Mouse (Mus musculus) myocyte (in vitro differentiated cells): ENCODE results near the gene Usp5. TPM values are rescaled to one million over a fixed set of nuclear protein-coding genes. Genes with fewer than 3 reads are reported as not detected.
"Not testable (repeated sequence)": the region's sequence is repeated elsewhere in the genome, so short reads cannot be mapped to it uniquely, and the experiment has no call there.

Experiments used
- H3K27me3 ChIP-seq: one replicate; pipeline ENCODE4 v1.6.1; 2011; ENCODE audit not compliant: control insufficient read depth, insufficient read depth, insufficient read length
- H3K36me3 ChIP-seq: one replicate; pipeline ENCODE4 v1.6.1; 2011; ENCODE audit not compliant: control insufficient read depth, insufficient read depth
- H3K4me2 ChIP-seq: one replicate; pipeline ENCODE4 v1.6.1; 2011; ENCODE audit warnings: low read depth, control low read depth
- H3K4me3 ChIP-seq: one replicate; pipeline ENCODE4 v1.5.1; 2011; ENCODE audit warnings: mild to moderate bottlenecking, control low read depth, moderate library complexity
- H3K79me2 ChIP-seq: one replicate; pipeline ENCODE4 v1.6.1; 2011; ENCODE audit not compliant: control insufficient read depth, insufficient read depth
- H3ac ChIP-seq: one replicate; pipeline ENCODE4 v1.6.1; 2011; ENCODE audit not compliant: control insufficient read depth, insufficient read length
- CEBPB ChIP-seq: IDR thresholded peaks from 2 replicates; pipeline ENCODE4 v1.6.1; 2011; ENCODE audit warnings: mild to moderate bottlenecking, moderate library complexity; ENCODE audit not compliant: poor library complexity, insufficient read depth, severe bottlenecking
- E2F4 ChIP-seq: IDR thresholded peaks from one replicate; pipeline ENCODE4 v1.6.1; 2011; ENCODE audit warnings: mild to moderate bottlenecking, control low read depth, moderate library complexity; ENCODE audit not compliant: insufficient read depth
- MAX ChIP-seq: IDR thresholded peaks from one replicate; pipeline ENCODE4 v1.6.1; 2011; ENCODE audit warnings: low read depth, mild to moderate bottlenecking, control low read depth
- MYOD1 ChIP-seq, 3 experiments: IDR thresholded peaks; one replicate each; pipeline ENCODE4 v1.6.1; 2011; ENCODE audit warnings: control low read depth in 2 of 3, low read depth in 2 of 3, mild to moderate bottlenecking in 2 of 3, moderate library complexity in 1 of 3; ENCODE audit not compliant: insufficient read length in 2 of 3, control insufficient read depth in 1 of 3
- MYOG ChIP-seq, 3 experiments: IDR thresholded peaks; one replicate each; pipeline ENCODE4 v1.6.1; 2011; ENCODE audit warnings: control low read depth in 2 of 3, low read depth in 2 of 3, mild to moderate bottlenecking in 2 of 3; ENCODE audit not compliant: insufficient read length in 2 of 3, control insufficient read depth in 1 of 3, insufficient read depth in 1 of 3
- POLR2A ChIP-seq: IDR thresholded peaks from one replicate; pipeline ENCODE4 v1.6.1; 2011; ENCODE audit warnings: low read depth, mild to moderate bottlenecking, control low read depth, moderate library complexity; ENCODE audit not compliant: insufficient read length
- POLR2AphosphoS2 ChIP-seq: IDR thresholded peaks from one replicate; pipeline ENCODE4 v1.6.1; 2011; ENCODE audit warnings: low read depth, control low read depth; ENCODE audit not compliant: insufficient read length
- REST ChIP-seq: IDR thresholded peaks from one replicate; pipeline ENCODE4 v1.6.1; 2011; ENCODE audit warnings: mild to moderate bottlenecking, control low read depth, moderate library complexity; ENCODE audit not compliant: insufficient read depth, insufficient read length
- SRF ChIP-seq: IDR thresholded peaks from one replicate; pipeline ENCODE4 v1.6.1; 2011; ENCODE audit warnings: low read depth; ENCODE audit not compliant: control insufficient read depth, insufficient read length
- TCF12 ChIP-seq: IDR thresholded peaks from one replicate; pipeline ENCODE4 v1.6.1; 2011; ENCODE audit warnings: mild to moderate bottlenecking, control low read depth; ENCODE audit not compliant: poor library complexity, insufficient read depth, severe bottlenecking
- TCF3 ChIP-seq: IDR thresholded peaks from one replicate; pipeline ENCODE4 v1.6.1; 2011; ENCODE audit warnings: low read depth, control low read depth; ENCODE audit not compliant: insufficient read length
- USF1 ChIP-seq: IDR thresholded peaks from one replicate; pipeline ENCODE4 v1.6.1; 2011; ENCODE audit warnings: low read depth, mild to moderate bottlenecking, control low read depth, moderate library complexity
- polyA plus RNA-seq: library from polyadenylated mRNA; unstranded; fragments of >200 nt; fragmentation: generic; extraction: Trizol; gene quantifications from one replicate; pipeline ENCODE4 v1.2.1, GENCODE M21; 2012; ENCODE audit warnings: missing spikeins

The Usp5 gene
- polyA plus RNA-seq, 1 experiment: 123 TPM

GRCm38 (mm10) chr6:124836411-124836810 is 7.1 kb upstream of the Usp5 start:
- Histone ChIP-seq H3K79me2 (no peaks in the 10 kb centered on the region), H3K4me3 (no peak overlapping the region), H3K4me2 (no peak overlapping the region), H3K36me3 (no peaks in the 10 kb centered on the region), H3K27me3 (peaks cover 5% of the 10 kb centered on the region), H3ac (no peak overlapping the region)
- TF ChIP-seq CEBPB: no peak
- TF ChIP-seq TCF3: no peak
- TF ChIP-seq E2F4: no peak
- no peak for TF ChIP-seq MYOD1 (IDR thresholded peaks at IDR 0.05; ENCODE audit: control insufficient read depth in 1 of 3, insufficient read length in 2 of 3, low read depth in 2 of 3)

GRCm38 (mm10) chr6:124835531-124835930 is 6.2 kb upstream of the Usp5 start:
- H3K4me2 ChIP-seq: no peak overlapping the region
- H3K79me2 ChIP-seq: peaks cover 6% of the 10 kb centered on the region
- H3K4me3 ChIP-seq: no peak overlapping the region
- no peaks in the 10 kb centered on the region for H3K36me3 ChIP-seq
- H3K27me3 ChIP-seq: peaks cover 5% of the 10 kb centered on the region
- no peak overlapping the region for H3ac ChIP-seq
- TF ChIP-seq CEBPB (no peak), MYOD1 (IDR thresholded peaks at IDR 0.05; ENCODE audit: control insufficient read depth in 1 of 3, insufficient read length in 2 of 3, low read depth in 2 of 3) (no peak), TCF3 (no peak), POLR2AphosphoS2 (no peak), MAX (no peak), TCF12 (no peak), USF1 (no peak), REST (no peak), MYOG (IDR thresholded peaks at IDR 0.05; ENCODE audit: control insufficient read depth in 1 of 3, insufficient read depth in 1 of 3, insufficient read length in 2 of 3, low read depth in 2 of 3) (no peak)

GRCm38 (mm10) chr6:124834512-124835081 is 5.3 kb upstream of the Usp5 start:
- H3K4me3 ChIP-seq: no peak overlapping the region
- peaks cover 11% of the 10 kb centered on the region for H3K79me2 ChIP-seq
- H3ac ChIP-seq: no peak overlapping the region
- TF ChIP-seq E2F4: no peak
- TF ChIP-seq CEBPB: no peak
- TF ChIP-seq TCF3: no peak
- no peak for TF ChIP-seq POLR2AphosphoS2
- no peak for TF ChIP-seq MYOG (IDR thresholded peaks at IDR 0.05; ENCODE audit: control insufficient read depth in 1 of 3, insufficient read depth in 1 of 3, insufficient read length in 2 of 3, low read depth in 2 of 3)
- TF ChIP-seq USF1: no peak
- no peak for TF ChIP-seq REST
- TF ChIP-seq MYOD1 (IDR thresholded peaks at IDR 0.05; ENCODE audit: control insufficient read depth in 1 of 3, insufficient read length in 2 of 3, low read depth in 2 of 3): no peak
- no peak for TF ChIP-seq SRF
- no peak for TF ChIP-seq TCF12
- TF ChIP-seq POLR2A: no peak
- TF ChIP-seq MAX: no peak
- no peak overlapping the region for H3K4me2 ChIP-seq
- peaks cover 5% of the 10 kb centered on the region for H3K27me3 ChIP-seq
- H3K36me3 ChIP-seq: no peaks in the 10 kb centered on the region

- no peaks in the 10 kb centered on the region for H3K27me3 ChIP-seq
- peaks cover 3% of the 10 kb centered on the region for H3K36me3 ChIP-seq
- TF ChIP-seq SRF: no peak
- no peak for TF ChIP-seq MYOG (IDR thresholded peaks at IDR 0.05; ENCODE audit: control insufficient read depth in 1 of 3, insufficient read depth in 1 of 3, insufficient read length in 2 of 3, low read depth in 2 of 3)
- no peak for TF ChIP-seq REST
- no peak overlapping the region for H3ac ChIP-seq
- peaks cover 30% of the 10 kb centered on the region for H3K79me2 ChIP-seq
- no peak overlapping the region for H3K4me2 ChIP-seq
- H3K4me3 ChIP-seq: no peak overlapping the region
These were observed 2.4 kb upstream of the Usp5 start for GRCm38 (mm10) chr6:124831649-124832048.

GRCm38 (mm10) chr6:124831199-124831598 is 1.9 kb upstream of the Usp5 start:
- H3ac ChIP-seq, H3K36me3 ChIP-seq, H3K27me3 ChIP-seq: not testable (repeated sequence)
- Histone ChIP-seq H3K4me3 (peak overlapping the region; percentile 93), H3K79me2 (peaks cover 34% of the 10 kb centered on the region), H3K4me2 (peak overlapping the region; percentile 86)
